In genomic region chr7:113960841-113961499, GRCm38 (mm10) we compare ENCODE assay signal across 11 mouse cellular contexts.
DNase-seq lines count a peak whose midpoint lies in the region; ATAC-seq and TF ChIP-seq lines count a peak whose summit lies in the region.
"Had no signal": no experiment of that assay in that cellular context is flagged by ENCODE, and none has a peak within 500 bp of the region (broad histone marks: within the 10 kb centered on the region; RNA-seq: fewer than 3 reads in every experiment).

No protein-coding gene starts in this region.

- intact Hi-C loops in heart, postnatal 25 days (cut with DNase I), result loop anchor here (5.0 kb wide), 1 partner anchor 46 kb away; no protein-coding TSS in a partner anchor

- H3K4me1 ChIP-seq in testis, adult 2 months (ENCODE audit: control insufficient read depth, insufficient read depth, low read length), result no peaks in the 10 kb centered on the region
- H3K4me1 ChIP-seq: liver, embryonic 13.5 days; midbrain, embryonic 12.5 days had no signal

- TF ChIP-seq CTCF in testis, adult 2 months (IDR thresholded peaks at IDR 0.05; ENCODE audit: control insufficient read depth, insufficient read depth, insufficient replicate concordance, low read depth, low read length), result no peak

- H3K4me3 ChIP-seq in testis, adult 2 months (ENCODE audit: control insufficient read depth, low read depth, low read length), result no peak overlapping the region
- H3K4me3 ChIP-seq: liver, embryonic 13.5 days; midbrain, embryonic 12.5 days had no signal

- H3K27ac ChIP-seq in testis, adult 2 months (ENCODE audit: control insufficient read depth, insufficient read depth, low read depth, low read length), result peak overlapping the region; percentile 72
- H3K27ac ChIP-seq: liver, embryonic 13.5 days; midbrain, embryonic 12.5 days had no signal

- H3K27me3 ChIP-seq in testis, adult 2 months (ENCODE audit: control insufficient read depth, insufficient read depth, low read length), result no peaks in the 10 kb centered on the region
- H3K27me3 ChIP-seq: liver, embryonic 13.5 days; midbrain, embryonic 12.5 days had no signal

- DNase-seq in cerebellum, postnatal 4 days (ENCODE audit: low spot score in 2 of 2), result no peak
- DNase-seq in heart, adult 8-10 months (ENCODE audit: low spot score), result peak; percentile 16
- DNase-seq in heart, postnatal 25 days (ENCODE audit: low spot score), result no peak
- DNase-seq in testis, postnatal 14 days (ENCODE audit: low spot score), result no peak
- DNase-seq in thymus, postnatal 25 days, result no peak
- no peak for DNase-seq in kidney, postnatal 25 days
- DNase-seq: liver, embryonic 13.5 days had no signal

- no peaks in the 10 kb centered on the region for H3K36me3 ChIP-seq in testis, adult 2 months (ENCODE audit: control insufficient read depth, insufficient read depth, low read length)
- H3K36me3 ChIP-seq: G1E; liver, embryonic 13.5 days; midbrain, embryonic 12.5 days had no signal

- ATAC-seq in cerebellum, adult (ENCODE audit: insufficient number of reproducible peaks, low FRiP score, low TSS enrichment), result peak; percentile 47; the same call in 1 of the 2 replicates

- no peak for TF ChIP-seq POLR2A in testis, adult 2 months (IDR thresholded peaks at IDR 0.05; ENCODE audit: control insufficient read depth, low read depth, low read length)
